Mouse (Mus musculus) heart, postnatal 14 days (tissue): ENCODE data around the gene Myf5. TPM values are rescaled to one million over a fixed set of nuclear protein-coding genes. Genes with fewer than 3 reads are reported as not detected.

Experiments
- DNase-seq, 2 experiments: peaks; one replicate each; pipeline ENCODE4 v3.0.0; 2021 to 2022
- intact Hi-C: fragments of 180-260 bp; cut with DNase I; formaldehyde crosslinking; loops from one replicate; pipeline ENCODE4 v1.15.1; 2025
- long read RNA-seq, 2 experiments: library from polyadenylated mRNA; stranded (forward); transcript quantifications; one replicate each; pipeline ENCODE4 v2.0.0; 2021
- total RNA-seq, 2 experiments: library from RNA; stranded (reverse); gene quantifications; 2 replicates each; pipeline ENCODE4 v1.2.3; 2021

The Myf5 gene
- total RNA-seq, result not detected
- long read RNA-seq, experiment 1, result 0 reads
- long read RNA-seq, experiment 2, result 0 reads

DNA sequence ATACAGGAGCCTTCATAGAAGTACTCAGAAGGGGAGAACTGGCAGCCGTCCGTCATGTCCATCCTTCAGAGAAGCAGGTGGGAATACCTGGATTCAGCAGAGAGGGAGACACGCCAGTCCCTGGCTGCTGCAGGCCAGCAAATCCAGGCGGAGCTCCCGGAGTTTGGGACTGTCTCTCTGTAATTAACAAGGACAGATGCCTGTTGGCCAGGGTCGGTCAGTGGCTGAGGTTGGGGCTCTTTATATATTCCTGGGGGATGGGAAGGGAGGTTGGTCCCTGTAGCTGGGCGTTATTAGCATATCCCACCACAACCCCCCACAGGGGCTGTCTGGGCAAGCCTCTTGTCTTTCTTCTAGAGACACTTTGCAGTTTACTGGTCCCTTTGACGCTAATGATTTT, at the start of gene Myf5:
Gene Myf5, minus strand, starts transcription at position 265 of the 400 bp plus-strand sequence.
- intact Hi-C loops, result no loop called here
- no peak for DNase-seq

- DNase-seq, result no peak
- intact Hi-C loops, result no loop called here
Measured at GRCm38 (mm10) chr10:107528758-107529157, 42.8 kb upstream of the Myf5 start.

DNA sequence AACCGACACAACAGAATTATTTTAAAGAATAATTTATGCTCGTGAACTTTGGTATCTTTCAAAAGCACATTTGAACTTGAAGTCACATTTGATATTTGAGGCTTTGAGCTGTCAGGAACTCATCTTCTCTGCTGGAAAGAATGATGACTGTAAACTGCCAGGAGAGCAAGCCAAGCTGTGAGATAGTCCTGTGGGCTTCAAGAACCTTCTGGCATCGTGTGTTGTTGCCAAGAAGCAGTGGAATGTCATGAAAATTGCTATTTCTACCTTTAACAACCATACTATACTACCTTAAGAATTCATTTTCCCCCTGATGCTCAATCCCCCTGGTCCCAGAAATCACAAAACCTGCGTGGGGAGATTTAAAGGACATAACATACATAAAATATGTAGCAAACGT, 33.3 kb upstream of the Myf5 start:
- intact Hi-C loops, result no loop called here
- DNase-seq, result no peak

DNA sequence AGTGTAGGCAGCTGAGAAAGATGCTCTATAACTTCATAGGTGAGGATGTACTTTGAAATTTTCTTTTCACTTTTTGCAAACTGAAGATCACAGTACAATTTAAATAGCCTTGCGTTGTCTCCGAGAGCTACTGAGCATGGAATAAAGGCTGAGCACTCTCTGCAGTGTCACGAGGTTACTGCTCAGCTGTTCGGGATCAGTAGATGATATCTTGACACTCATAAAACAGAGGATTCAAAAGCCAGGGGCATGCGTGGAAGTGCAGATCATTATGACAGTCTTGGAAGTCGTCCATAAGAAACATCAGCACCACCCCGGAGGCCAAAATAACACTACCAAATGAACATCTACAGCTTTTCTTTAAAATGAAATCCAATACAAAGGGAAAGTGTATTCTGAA, 30.7 kb upstream of the Myf5 start:
- intact Hi-C loops, result no loop called here

DNA sequence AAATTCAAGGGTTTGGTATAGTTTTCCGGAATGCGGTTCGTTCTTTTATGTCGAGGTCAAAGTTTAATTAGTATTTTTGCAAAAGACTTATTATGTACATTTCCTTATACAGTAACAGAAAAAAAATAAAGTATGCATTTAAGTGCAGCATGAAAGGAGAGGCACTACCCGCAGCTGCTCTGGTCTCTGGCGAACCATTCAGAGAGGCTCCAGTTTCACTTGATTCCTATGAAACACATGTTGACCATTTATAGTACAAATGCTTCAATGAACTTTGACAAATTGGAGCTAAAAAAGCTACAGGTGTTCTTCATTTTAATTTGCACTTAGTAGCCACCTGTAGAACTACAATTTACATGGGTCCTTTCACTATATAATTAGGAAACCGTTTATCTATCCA, 28.8 kb upstream of the Myf5 start:
- intact Hi-C loops, result no loop called here

More for the DNA sequence above, 30.7 kb upstream of the Myf5 start:
- DNase-seq, result no peak

DNA sequence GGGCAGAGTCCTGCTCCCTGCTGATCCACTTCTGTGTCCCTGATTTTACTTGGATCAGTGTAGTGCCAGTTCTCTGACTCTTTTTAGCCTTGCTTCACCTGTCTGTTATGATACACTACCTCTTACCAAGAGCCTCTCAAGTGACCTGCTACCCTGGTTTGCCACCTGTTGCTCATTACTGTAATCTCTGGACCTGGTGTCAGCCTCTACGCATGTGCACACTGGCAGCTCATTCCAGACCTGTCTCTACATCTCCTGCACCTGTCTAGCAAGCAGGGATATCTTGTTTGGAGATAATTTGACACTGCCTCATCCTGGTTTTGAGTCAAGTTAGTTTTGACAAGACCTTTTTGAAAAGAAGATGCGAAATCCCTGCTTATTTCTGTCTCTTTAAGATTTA, 20.5 kb upstream of the Myf5 start:
- intact Hi-C loops, result no loop called here
- DNase-seq, result no peak

More for the DNA sequence above, 28.8 kb upstream of the Myf5 start:
- no peak for DNase-seq

- no peak for DNase-seq
- intact Hi-C loops, result no loop called here
Measured at GRCm38 (mm10) chr10:107503430-107503829, 17.5 kb upstream of the Myf5 start.

DNA sequence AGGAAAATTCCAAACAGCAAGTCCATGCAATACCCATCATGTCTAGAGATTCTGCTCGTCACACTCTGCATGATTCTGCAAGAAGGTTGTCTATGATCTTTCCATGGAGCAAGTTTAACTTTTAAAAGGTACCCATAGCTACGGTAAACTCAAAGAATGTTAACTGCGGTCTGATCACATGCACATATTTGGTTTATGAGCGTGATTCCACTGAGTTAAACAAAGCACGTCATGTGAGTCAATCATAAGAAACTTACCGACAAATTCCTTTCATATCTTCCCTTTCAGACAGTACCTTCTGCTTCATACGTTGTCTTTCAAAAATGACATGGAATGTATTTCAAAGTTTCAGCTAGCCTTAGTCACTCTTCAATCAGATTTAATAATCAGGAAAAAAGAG, 16.3 kb upstream of the Myf5 start:
- intact Hi-C loops, result no loop called here
- DNase-seq, result no peak

DNA sequence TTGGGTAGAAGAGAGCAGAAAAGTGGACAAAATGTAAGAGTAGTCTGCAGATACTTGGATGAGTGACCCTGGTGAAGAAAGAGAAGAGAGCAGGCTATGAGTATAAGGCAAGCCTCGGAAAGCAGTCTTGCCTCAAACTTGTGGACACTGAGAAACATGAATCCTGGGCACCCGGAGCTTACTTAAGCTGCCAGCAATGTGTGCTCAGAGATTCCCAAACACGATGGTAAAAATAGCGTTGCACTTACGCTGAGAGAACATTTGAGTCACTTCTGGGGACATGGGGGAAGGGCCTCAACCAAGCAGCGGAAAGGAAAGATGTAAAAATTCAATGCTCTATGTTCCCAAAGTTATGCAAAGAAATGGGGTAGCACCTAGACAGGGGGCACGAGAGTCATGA, 13.7 kb upstream of the Myf5 start:
- DNase-seq, result peak in 1 of 2 experiments; percentile 21
- intact Hi-C loops, result no loop called here

- intact Hi-C loops, result no loop called here
Measured at GRCm38 (mm10) chr10:107496402-107496801, 10.5 kb upstream of the Myf5 start.

DNA sequence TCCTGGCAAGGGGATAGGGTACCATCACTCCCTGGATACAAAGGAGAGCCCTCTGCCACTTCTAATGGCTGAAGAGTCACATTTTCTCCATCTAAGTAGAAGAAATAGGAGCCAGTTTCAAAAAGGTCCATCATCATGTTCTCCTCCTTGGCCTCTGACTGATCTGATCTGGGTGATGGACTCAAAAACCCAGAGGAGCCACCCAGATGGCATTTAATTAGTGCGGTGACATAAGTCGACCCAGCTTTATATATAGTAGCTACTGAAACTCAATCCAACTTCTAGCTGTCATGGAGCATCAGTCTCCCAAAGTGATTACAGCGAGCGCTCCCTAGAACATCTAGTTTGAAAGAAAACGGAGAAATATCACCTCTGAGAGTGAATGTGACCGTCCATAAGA, 8.6 kb upstream of the Myf5 start, which contains the start of gene Myf6:
Gene Myf6, minus strand, starts transcription at position 170 of the 400 bp plus-strand sequence.
- intact Hi-C loops, result no loop called here
- no peak for DNase-seq

More at GRCm38 (mm10) chr10:107496402-107496801, 10.5 kb upstream of the Myf5 start:
- no peak for DNase-seq

DNA sequence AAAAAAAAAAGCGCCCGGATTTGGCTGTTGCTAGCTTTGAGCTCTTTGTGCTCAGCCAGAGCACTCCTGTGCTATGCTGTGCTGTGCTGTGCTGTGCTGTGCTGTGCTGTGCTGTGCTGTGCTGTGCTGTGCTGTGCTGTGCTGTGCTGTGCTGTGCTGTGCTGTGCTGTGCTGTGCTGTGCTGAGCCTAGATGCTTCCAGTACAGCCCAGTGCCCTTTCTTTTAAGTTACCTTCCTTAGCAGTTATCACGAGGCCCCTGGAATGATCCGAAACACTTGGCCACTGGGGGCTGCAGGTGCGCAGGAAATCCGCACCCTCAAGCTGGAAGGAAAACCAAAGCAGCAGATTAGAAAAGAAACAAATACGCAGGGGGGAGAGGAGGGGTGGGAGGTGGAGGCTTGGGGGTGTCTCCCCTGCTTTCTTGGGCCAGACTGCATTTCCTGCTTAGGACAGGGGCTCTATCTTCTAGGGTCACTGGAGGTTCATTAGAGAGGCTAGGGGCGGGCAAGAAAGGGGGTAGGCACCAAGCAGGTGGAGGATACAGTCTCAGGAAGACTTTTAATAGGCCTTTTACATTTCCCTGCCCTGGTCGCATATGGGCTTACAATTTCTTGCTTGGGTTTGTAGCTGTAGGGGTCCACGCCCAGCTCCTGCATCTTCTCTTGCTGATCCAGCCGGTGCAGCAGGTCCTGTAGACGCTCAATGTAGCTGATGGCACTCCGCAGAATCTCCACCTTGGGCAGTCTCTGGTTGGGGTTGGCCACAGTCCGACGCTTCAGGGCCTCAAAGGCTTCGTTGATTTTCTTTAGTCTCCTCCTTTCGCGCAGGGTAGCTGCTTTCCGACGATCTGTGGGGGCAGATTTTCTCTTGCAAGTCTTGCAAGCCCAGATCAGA, 7.9 kb upstream of the Myf5 start:
- intact Hi-C loops, result no loop called here
- no peak for DNase-seq

DNA sequence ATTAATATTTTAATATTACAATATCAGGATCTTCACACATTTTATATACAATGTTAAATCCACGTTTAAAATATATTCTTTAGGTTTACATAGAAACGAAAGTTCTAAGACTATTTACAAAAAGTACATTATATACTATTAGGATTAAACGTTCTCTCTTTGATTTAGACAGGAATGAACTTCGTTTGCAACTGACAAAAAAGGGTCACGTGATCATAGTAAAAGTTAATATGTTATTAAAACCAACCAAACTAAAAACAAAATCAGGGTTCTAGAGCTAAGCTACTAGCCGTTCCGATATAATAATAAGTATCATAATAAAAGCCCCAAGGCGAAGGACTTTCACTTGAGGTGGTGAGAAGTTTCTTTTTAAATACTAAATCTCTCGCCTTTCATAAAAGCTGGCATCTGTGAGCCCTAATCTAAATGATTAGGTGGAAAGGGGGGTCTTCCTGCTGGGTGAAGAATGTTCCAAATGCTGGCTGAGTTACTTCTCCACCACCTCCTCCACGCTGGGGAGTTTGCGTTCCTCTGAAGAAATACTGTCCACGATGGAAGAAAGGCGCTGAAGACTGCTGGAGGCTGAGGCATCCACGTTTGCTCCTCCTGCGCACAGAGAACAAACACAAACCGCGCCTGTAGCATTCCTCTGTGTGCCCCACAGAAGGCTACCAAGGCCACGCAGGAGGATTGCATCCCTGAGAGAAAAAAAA, 7.1 kb upstream of the Myf5 start:
- intact Hi-C loops, result no loop called here
- no peak for DNase-seq

- intact Hi-C loops, result no loop called here
- DNase-seq, result no peak
Measured at GRCm38 (mm10) chr10:107488654-107489315, 2.9 kb upstream of the Myf5 start.

- DNase-seq, result no peak
- intact Hi-C loops, result no loop called here
Measured at GRCm38 (mm10) chr10:107486770-107487169, 836 bp upstream of the Myf5 start.

DNA sequence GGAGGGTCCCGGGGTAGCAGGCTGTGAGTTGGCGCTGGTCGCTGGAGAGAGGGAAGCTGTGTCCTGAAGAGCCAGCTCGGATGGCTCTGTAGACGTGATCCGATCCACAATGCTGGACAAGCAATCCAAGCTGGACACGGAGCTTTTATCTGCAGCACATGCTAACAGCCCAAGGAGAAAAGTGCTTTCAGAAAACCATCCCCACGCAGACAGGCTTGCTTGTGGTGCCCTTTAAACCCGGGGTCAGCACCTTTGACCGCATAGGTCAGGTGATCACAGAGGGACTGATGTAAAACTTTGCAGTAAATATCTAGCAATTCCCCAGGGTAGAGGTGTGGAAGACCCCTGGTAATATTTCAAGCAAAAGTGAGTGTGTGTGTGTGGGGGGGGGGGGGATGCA, 1.9 kb downstream of the Myf5 start:
- intact Hi-C loops, result no loop called here
- DNase-seq, result no peak

GRCm38 (mm10) chr10:107473497-107473896, 12.4 kb downstream of the Myf5 start:
- intact Hi-C loops, result no loop called here
- no peak for DNase-seq

DNA sequence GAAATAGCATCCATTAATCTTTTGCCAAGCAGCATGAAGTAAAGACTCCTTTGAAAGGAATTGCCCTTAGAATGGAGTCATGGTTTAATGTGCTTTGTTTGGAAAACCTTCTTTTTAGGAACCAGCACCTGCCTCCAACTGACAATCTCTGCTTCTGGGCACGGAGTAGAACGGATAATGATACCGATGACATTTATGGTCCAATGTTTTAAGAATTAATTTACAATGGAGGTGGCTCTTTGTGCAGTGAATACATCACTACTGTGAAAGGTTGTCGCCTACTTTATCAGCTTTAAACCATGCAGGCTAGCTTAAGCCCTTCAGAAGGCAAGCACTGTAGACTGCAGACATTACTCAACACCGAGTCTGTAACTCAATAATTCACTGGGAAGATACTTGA, 14.2 kb downstream of the Myf5 start:
- intact Hi-C loops, result no loop called here
- no peak for DNase-seq

- intact Hi-C loops, result no loop called here
- no peak for DNase-seq
Measured at GRCm38 (mm10) chr10:107467819-107468218, 18.1 kb downstream of the Myf5 start.

GRCm38 (mm10) chr10:107449496-107450330, 36.2 kb downstream of the Myf5 start:
- DNase-seq, result no peak
- intact Hi-C loops, result no loop called here
